Mouse (Mus musculus) R1 (cell line): Measurements from ENCODE around the gene Slc17a8.
"Not testable (repeated sequence)": the region's sequence is repeated elsewhere in the genome, so short reads cannot be mapped to it uniquely, and the experiment has no call there.

ENCODE experiments used
- DNase-seq: peaks from one replicate; pipeline ENCODE4 v3.0.0-alpha.2; 2018; ENCODE audit warnings: low read depth, low spot score

Gene Slc17a8

GRCm38 (mm10) chr10:89589877-89590276, 31.2 kb downstream of the Slc17a8 start:
- DNase-seq, result no peak

GRCm38 (mm10) chr10:89588708-89589107, 32.3 kb downstream of the Slc17a8 start:
- DNase-seq, result no peak

- DNase-seq, result no peak
Measured at GRCm38 (mm10) chr10:89584709-89585108, 36.3 kb downstream of the Slc17a8 start.

GRCm38 (mm10) chr10:89578801-89579200, 42.3 kb downstream of the Slc17a8 start:
- DNase-seq, result no peak

GRCm38 (mm10) chr10:89577666-89578065, 43.4 kb downstream of the Slc17a8 start:
- DNase-seq, result no peak

- DNase-seq, result no peak
Measured at GRCm38 (mm10) chr10:89573421-89573820, 47.6 kb downstream of the Slc17a8 start.

- DNase-seq, result no peak
Measured at GRCm38 (mm10) chr10:89572946-89573345, 48.1 kb downstream of the Slc17a8 start.

GRCm38 (mm10) chr10:89567391-89567790, 53.7 kb downstream of the Slc17a8 start:
- DNase-seq, result no peak

- DNase-seq, result no peak
Measured at GRCm38 (mm10) chr10:89565301-89566022, 55.6 kb downstream of the Slc17a8 start.

- no peak for DNase-seq
Measured at GRCm38 (mm10) chr10:89562113-89562512, 58.9 kb downstream of the Slc17a8 start.

- no peak for DNase-seq
Measured at GRCm38 (mm10) chr10:89559351-89559750, 61.7 kb downstream of the Slc17a8 start.

GRCm38 (mm10) chr10:89554885-89555284, 66.2 kb downstream of the Slc17a8 start:
- not testable (repeated sequence) for DNase-seq

GRCm38 (mm10) chr10:89553855-89554254, 67.2 kb downstream of the Slc17a8 start:
- not testable (repeated sequence) for DNase-seq

GRCm38 (mm10) chr10:89553015-89553414, 68.0 kb downstream of the Slc17a8 start:
- DNase-seq, result no peak

- DNase-seq, result no peak
Measured at GRCm38 (mm10) chr10:89551657-89552056, 69.4 kb downstream of the Slc17a8 start.

- no peak for DNase-seq
Measured at GRCm38 (mm10) chr10:89548028-89548427, 73.0 kb downstream of the Slc17a8 start.

GRCm38 (mm10) chr10:89546989-89547388, 74.1 kb downstream of the Slc17a8 start:
- no peak for DNase-seq

- DNase-seq, result no peak
Measured at GRCm38 (mm10) chr10:89543867-89544266, 77.2 kb downstream of the Slc17a8 start.

GRCm38 (mm10) chr10:89542321-89542720, 78.7 kb downstream of the Slc17a8 start:
- peak; percentile 36 for DNase-seq

GRCm38 (mm10) chr10:89532929-89533727, 87.9 kb downstream of the Slc17a8 start, which contains the start of gene Nr1h4:
Gene Nr1h4, minus strand, starts transcription at chr10:89533585.
- DNase-seq, result peak; percentile 18

- DNase-seq, result no peak
Measured at GRCm38 (mm10) chr10:89532451-89532850, 88.6 kb downstream of the Slc17a8 start.

GRCm38 (mm10) chr10:89531976-89532375, 89.1 kb downstream of the Slc17a8 start:
- DNase-seq, result no peak

- no peak for DNase-seq
Measured at GRCm38 (mm10) chr10:89531194-89531634, 89.8 kb downstream of the Slc17a8 start.
